Mouse (Mus musculus) ovary, postnatal 36 days (tissue): Measurements from ENCODE around the gene Ccdc92b.

ENCODE experiments used
- DNase-seq: peaks from one replicate; pipeline ENCODE4 v3.0.0; 2022; ENCODE audit warnings: low spot score, mixed read lengths

Ccdc92b gene

DNA sequence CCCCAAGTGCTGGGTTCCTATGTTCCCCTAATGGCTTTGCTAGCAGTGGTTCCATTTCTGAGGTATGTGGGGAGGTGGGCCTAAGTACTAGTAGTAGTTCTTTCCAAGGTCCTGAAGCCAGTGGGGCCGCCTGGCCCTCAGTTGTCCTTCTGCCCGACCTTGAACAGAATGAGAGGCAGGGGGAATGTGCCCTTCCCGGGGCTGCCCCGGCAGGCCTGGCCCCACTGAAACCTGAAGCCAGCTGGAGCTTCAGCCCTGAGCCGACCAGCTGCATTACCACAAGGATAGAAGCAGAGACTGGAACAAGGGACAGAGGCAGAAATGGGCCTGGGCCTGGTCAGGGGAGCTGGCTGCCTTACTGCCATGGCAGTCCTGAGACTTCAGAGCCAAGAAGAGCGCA lies 34.0 kb downstream of the Ccdc92b start:
- DNase-seq, result peak; percentile 68

DNA sequence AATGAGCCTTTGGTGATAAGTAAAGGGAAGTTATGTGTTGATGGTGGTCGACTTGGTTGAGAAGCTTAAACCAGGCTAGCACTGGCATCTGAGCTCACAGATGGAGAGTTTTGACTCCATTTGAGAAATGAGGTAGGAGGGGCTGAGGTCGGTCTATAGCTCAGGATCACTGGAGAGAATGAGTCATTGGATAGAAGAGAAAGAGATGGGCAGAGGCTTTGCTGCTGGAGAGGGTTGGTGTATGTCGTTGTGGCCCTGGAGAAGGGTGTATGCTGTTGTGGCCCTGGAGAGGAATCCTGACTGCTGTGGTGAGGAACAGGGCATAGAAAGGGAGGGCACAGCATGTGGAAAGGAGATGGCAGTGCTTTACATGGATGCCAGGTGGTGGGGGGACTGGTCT lies 36.5 kb downstream of the Ccdc92b start:
- DNase-seq, result no peak

DNA sequence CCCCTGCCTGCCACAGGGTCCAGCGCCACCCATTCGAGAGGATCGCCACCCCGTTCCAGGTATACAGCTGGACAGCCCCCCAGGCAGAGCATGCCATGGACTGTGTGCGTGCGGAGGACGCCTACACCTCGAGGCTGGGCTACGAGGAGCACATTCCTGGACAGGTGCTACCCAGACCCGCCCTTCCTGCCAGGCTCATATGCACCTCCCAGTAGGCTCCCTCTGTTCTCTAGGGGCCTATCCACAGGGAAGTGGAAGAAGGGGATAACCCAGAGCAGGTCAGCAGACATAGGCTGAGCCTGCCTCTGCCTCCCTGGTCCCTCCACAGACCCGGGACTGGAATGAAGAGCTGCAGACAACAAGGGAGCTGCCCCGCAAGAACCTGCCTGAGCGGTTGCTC lies 40.9 kb downstream of the Ccdc92b start:
- no peak for DNase-seq

DNA sequence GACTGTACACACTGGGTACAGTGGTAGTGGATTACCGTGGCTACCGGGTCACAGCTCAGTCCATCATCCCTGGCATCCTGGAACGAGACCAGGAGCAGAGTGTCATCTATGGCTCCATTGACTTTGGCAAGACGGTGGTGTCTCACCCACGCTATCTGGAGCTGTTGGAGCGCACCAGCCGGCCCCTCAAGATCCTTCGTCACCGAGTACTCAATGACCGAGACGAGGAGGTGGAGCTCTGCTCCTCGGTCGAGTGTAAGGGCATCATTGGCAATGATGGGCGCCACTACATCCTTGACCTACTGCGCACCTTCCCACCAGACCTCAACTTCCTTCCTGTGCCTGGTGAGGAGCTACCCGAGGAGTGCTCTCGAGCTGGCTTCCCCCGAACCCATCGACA lies 42.2 kb downstream of the Ccdc92b start:
- no peak for DNase-seq

DNA sequence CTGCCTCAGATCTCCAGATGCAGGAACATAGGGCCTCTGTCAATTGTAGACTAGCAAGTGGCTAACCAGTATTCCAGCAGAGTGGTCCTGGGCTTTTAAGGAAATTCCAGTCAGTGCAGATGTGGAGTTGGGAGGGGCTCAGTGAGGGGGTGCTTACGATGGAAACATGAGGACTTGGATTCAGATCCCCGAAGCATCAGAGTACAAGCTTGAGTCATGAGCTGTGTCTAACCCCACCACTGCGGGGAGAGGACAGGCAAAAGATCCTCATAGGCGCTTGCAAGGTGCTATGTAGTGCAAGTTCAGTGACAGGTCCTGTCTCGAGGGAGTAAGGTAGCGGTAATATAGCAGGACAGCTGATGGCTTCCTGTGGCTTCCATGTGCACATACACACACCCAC lies 42.8 kb downstream of the Ccdc92b start:
- no peak for DNase-seq

DNA sequence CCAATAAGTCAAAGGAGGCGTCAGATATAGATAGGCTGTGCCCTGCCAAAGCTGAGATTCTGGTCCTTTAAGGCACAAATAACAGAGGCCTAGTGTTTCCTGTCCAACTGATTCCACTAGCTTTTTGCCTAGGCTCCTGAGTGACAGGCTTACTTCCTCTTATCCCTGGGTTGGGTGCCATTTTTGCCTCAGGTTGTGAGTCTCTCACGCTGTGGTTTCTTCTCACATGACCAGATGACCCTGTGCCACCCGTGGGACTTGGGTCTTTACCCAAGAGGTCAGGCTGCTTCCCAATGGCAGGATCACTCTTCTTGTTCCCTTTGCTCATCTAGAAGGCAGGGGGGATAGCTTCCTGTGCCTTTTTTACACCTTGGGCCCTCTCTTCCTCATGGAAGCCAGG lies 44.9 kb downstream of the Ccdc92b start:
- no peak for DNase-seq

DNA sequence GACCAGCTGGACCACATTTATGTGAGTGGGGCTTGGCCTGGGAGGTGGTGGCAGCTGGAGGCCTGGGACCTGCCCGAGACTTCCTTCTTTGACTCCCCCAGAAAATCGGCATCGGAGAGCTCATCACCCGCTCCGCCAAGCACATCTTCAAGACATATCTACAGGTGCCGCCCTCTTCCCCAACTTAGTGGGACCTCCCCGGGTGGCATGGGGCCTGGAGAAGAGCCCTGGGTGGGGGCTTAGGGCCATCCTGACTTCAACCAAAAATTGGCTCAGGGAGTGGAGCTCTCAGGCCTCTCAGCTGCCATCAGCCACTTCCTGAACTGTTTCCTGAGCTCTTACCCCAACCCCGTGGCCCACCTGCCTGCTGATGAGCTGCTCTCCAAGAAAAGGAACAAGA lies 45.5 kb downstream of the Ccdc92b start:
- no peak for DNase-seq

DNA sequence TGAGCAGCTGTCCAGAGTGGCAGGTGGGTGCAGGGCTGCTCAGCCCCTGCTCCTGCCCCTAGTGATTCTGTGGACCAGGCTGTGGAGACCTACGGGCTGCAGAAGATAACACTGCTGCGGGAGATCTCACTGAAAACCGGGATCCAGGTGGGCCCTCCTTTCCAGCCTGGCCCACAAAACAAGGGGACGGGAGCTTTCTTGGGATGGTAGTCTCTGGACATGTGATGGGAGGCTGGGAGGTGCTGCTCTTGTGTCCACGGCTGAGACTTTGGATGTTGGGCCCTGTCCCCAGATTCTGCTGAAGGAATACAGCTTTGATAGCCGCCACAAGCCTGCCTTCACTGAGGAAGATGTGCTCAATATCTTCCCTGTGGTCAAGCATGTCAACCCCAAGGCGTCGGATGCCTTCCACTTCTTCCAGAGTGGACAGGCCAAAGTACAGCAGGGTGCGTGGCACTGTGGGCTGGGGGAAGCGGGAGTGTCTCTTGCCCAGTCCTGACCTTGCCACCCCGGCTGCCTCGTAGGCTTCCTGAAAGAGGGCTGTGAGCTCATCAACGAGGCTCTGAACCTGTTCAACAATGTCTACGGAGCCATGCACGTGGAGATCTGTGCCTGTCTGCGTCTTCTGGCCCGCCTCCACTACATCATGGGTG lies 46.4 kb downstream of the Ccdc92b start:
- no peak for DNase-seq

DNA sequence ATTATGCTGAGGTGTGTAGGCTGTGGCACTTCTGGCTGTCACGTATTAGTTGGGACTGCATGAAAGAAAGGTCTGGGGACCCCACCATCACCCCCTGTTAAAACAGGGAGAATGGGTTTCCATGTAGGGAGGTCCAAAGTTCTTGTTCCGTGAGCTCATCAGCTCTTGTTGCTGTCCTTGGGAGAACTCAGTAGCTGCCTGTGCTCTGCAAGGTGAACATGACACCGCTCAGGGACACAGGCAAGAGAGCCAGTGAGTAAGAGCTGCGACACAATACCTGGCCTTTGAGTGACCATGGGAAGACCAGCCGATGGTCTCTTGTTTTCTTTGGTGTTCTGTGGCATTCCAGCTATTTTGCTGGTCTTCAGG lies 46.9 kb downstream of the Ccdc92b start:
- DNase-seq, result no peak

DNA sequence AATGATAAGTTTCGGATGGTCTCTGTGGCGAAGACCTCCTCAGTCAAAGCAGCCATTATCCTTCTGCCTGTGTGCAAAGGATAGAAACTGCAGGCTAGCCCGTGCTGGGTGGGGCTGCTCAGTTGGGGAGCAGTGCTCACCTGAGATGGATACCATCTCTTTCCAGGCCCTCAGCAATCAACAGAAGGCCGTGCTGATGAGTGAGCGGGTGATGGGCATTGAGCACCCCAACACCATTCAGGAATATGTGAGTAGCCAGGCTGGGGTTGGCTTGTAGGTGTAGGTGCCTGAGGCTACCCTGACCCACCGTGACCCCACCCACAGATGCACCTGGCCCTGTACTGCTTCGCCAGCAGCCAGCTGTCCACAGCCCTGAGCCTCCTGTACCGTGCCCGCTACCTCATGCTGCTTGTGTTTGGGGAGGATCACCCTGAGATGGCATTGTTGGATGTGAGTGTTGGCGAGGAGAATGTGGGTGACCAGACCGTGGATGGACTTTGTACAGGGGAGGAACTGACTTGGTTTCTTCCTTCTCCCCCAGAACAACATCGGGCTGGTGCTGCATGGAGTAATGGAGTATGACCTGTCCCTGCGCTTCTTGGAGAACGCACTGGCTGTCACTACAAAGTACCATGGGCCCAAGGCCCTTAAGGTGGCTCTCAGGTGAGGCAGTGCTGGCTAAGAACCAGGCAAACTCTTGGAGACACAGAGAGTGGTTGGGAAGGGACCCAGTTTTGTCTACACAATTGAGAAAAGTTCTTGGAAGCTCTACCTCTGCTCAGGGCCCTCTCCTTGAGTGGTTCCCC lies 47.6 kb downstream of the Ccdc92b start:
- no peak for DNase-seq

DNA sequence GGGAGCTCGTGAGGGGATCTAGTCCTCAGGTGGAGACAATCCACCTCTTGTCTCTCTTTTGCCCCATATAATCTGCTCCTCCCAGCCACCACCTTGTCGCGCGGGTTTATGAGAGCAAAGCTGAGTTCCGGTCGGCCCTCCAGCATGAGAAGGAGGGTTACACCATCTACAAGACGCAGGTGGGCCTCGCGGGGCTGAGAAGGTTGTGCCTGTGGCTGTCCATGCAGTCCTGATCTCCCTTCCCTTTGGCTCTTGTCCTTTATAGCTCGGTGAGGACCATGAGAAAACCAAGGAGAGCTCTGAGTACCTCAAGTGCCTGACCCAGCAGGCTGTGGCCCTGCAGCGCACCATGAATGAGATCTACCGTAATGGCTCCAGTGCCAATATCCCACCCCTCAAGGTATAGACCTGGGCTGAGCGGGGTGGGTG lies 48.2 kb downstream of the Ccdc92b start:
- no peak for DNase-seq

DNA sequence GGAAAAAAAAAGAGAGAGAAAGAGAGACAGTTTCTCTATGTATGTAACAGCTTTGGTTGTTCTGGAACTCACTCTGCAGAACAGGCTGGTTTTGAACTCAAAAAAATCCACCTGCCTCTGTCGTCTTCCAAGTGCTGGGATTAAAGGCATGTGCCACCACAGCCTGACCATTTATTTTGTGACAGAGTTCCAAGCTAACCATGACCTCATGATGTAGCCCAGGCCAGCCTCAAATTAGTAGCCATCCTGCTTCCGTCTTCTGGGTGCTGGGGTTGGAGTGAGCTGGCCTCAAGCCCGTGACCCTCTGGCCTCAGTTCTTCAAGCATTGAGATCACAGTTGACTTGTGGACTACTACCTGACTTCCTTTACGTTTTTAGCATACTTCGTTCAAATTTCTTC lies 49.1 kb downstream of the Ccdc92b start:
- no peak for DNase-seq

DNA sequence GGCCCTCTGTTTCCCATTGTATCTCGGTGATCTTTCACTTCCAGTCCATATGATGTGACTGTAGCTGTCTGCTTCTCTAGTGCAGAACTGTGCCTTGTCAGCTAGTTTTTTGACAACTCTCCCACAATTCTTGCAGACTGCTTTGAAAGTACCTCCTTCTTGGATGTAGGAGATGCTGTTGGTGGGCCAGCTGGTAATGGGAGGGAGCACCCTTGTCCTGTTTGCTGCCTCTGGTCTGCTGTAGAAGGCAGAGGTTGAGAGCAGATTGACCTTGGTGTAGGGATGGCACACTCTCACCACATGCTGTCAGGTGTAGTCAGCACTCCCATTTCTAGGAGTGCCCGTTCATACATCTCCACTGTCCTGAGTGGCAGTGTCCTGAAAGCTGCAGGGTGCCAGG lies 49.6 kb downstream of the Ccdc92b start:
- no peak for DNase-seq

DNA sequence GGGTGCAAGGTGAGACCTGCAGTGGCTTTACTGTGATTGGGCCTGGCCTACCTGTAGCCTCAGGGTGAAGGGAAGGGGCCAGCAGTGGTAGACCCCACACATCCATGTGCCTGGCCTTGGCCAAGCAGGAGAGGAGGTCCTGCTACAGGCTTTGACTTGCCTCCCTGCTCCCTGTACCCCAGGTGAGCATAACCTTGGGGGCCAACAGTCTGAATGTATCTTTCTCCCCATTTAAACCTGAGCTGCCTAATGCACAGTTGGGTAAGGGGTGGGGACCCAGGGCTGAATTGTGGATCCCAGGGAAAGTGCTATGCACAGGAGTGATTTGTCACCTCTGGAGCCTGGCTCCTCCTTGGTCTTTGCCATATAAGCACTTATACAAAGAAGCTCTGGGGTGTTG lies 50.7 kb downstream of the Ccdc92b start:
- no peak for DNase-seq

DNA sequence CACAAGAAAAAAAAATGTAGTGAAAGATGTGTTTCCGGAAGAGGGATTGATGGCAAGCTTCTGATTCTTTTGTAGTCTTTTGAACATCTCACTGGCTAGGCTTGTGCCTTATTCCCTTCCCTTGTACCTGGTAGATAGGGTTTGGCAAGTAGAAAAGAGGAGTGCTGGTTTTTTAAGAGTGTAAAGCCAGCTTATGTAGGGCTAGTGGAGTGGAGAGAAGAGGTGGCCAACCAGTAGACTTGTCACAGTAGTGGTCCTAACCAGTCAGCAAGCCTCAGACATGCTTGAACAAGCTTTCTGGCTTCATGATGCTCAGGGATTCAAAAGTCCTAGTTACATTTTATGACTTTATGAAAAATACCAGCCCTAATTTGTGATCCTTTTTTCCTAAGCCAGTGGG lies 51.6 kb downstream of the Ccdc92b start:
- no peak for DNase-seq

DNA sequence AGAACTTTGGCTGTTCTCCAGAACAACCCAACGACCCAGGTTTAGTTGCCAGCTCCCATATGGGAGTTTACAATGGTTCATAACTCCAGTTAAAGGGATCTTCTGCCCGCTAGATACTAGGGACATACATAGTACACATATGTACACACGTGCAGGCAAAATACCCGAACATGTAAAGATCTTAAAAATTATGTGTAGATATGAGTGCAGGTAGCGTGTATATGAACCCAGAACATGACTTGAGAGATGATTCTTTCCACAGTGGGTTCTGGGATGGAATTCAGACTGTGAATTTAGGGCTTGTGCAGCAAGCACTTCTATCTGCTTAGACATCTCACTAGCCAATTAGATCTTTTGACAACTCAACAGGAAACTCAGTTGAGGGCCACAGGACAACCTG lies 52.4 kb downstream of the Ccdc92b start:
- no peak for DNase-seq

DNA sequence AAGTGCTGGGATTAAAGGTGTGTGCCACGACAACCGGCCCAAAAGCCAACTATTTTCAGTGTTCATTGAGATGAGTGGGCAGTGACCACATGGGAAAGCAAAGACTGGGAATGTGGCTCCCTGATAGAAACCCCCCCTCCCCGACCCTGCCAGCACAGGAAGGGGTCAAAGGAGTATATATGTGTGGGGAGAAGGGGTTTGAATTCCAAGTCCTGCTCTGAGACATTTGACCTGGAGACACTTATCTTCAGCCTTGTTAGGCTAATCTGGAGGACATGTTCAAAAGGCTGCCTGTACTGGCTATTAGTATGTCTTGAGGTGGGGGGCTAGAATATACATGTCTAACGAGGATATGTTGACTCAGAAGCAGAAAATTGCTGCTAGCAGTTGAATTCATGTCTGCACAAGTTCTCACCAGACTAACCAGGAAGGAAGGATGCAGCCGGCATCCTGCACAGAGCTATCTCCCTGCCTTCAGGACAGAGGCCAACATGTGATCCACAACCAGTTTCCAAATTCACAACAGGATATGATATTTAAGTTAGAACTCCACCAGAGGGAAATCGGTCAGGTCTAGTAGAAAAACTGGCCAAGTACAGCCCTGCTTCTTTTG lies 53.6 kb downstream of the Ccdc92b start:
- DNase-seq, result no peak

DNA sequence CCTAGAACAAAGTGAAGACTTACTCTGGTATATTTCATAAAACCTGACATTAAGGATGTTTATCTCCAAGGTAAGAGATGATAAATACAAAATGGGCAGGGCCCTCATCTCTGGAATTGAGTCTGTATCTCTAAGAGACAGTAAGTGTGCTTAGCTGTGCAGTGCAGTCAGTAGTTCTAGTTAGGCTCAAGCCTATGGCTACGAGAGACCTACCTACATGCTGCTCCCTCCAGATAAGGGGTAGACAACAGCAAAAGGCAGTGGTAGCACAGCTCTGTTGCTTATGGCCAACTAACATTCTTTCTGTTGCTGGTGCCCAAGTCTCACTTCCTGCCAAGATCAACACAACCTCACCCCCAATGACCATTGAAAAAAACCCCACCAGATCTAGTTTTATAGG lies 54.2 kb downstream of the Ccdc92b start:
- DNase-seq, result no peak

DNA sequence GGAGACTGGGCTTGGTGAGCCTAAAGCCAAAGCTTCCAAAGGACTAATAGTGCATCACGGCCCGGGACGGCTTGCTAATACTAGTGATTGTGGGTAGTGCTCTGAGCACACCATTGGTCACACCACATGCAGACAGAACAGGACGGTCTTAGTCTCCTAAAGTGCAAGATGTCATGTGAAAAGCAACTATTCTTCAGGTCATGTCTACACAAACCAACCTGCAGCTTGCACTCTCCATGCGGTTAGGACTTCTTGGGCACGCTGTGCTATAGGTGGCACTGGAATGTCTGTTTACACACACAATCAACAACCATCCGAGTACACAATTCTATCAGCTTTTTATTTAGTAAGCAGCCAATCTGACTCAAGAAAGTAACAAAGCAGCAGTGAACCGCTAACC lies 55.3 kb downstream of the Ccdc92b start:
- DNase-seq, result no peak

DNA sequence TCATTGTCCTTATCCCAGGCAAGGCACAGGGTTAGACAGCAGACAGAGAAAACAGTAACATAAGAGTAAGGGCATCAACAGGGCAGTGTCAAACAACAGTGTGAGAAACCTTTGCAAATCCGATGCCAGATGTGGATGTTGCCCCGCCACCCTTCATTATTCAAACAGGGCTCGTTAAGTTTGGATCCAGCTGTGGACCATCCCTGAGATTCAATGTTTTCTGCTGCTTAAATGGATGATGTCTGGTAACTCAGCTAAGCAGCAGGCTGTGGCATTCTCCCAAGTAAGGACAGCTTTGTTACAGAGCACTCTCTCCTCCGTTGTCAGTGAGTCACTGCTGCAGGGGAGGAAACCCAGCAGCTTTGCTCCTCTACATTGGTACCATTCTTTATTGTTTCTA lies 55.8 kb downstream of the Ccdc92b start:
- DNase-seq, result no peak
